Mouse (Mus musculus): ENCODE results near the gene Ppp1r12b. TPM values are rescaled to one million over a fixed set of nuclear protein-coding genes. Genes with fewer than 3 reads are reported as not detected.

The Ppp1r12b gene
- polyA plus RNA-seq, 1 experiment from 2014 or later = 5.0 TPM

GRCm38 (mm10) chr1:134752447-134752846, 203.3 kb downstream of the Ppp1r12b start:
- no peaks in the 10 kb centered on the region for H3K9me3 ChIP-seq
- 82% methylated on average over 5 of the region's 5 CpGs for WGBS
- H3K27me3 ChIP-seq (replicated peaks; ENCODE audit: low read depth, poor library complexity, severe bottlenecking) = 0 out of 2 replicates have a peak, but pooled peaks cover 4% of the 10 kb centered on the region
- H3K27ac ChIP-seq (replicated peaks) = peak overlapping the region; percentile 59; the same call in 1 of the 2 replicates
- DNase-seq (ENCODE audit: low spot score) = no peak
- H3K36me3 ChIP-seq (replicated peaks) = no peaks in the 10 kb centered on the region
- peaks cover 70% of the 10 kb centered on the region for H3K4me1 ChIP-seq
- H3K4me3 ChIP-seq = no peak overlapping the region

GRCm38 (mm10) chr1:134749889-134750288, 205.9 kb downstream of the Ppp1r12b start:
- no peaks in the 10 kb centered on the region for H3K9me3 ChIP-seq
- DNase-seq (ENCODE audit: low spot score) = no peak
- 90% methylated on average over 7 of the region's 7 CpGs for WGBS
- H3K4me3 ChIP-seq = no peak overlapping the region
- no peak overlapping the region for H3K27ac ChIP-seq (replicated peaks)
- H3K4me1 ChIP-seq = peaks cover 50% of the 10 kb centered on the region
- no peaks in the 10 kb centered on the region for H3K36me3 ChIP-seq (replicated peaks)
- H3K27me3 ChIP-seq (replicated peaks; ENCODE audit: low read depth, poor library complexity, severe bottlenecking) = peaks cover 14% of the 10 kb centered on the region

- H3K4me1 ChIP-seq = peaks cover 28% of the 10 kb centered on the region
- H3K9me3 ChIP-seq = no peaks in the 10 kb centered on the region
- peak overlapping the region; percentile 41 for H3K4me3 ChIP-seq
- H3K36me3 ChIP-seq (replicated peaks) = no peaks in the 10 kb centered on the region
- WGBS = 16% methylated on average over 23 of the region's 23 CpGs
- DNase-seq (ENCODE audit: low spot score) = peak; percentile 71
- H3K27ac ChIP-seq (replicated peaks) = no peak overlapping the region
- H3K27me3 ChIP-seq (replicated peaks; ENCODE audit: low read depth, poor library complexity, severe bottlenecking) = peaks cover 14% of the 10 kb centered on the region
Observed at GRCm38 (mm10) chr1:134747236-134748174, 208.2 kb downstream of the Ppp1r12b start.

GRCm38 (mm10) chr1:134745648-134746047, 210.1 kb downstream of the Ppp1r12b start:
- H3K27me3 ChIP-seq (replicated peaks; ENCODE audit: low read depth, poor library complexity, severe bottlenecking) = peaks cover 14% of the 10 kb centered on the region
- no peak overlapping the region for H3K4me3 ChIP-seq
- WGBS = 54% methylated on average over 6 of the region's 6 CpGs
- peak; percentile 48 for DNase-seq (ENCODE audit: low spot score)
- no peaks in the 10 kb centered on the region for H3K36me3 ChIP-seq (replicated peaks)
- H3K27ac ChIP-seq (replicated peaks) = no peak overlapping the region
- H3K9me3 ChIP-seq = no peaks in the 10 kb centered on the region
- peaks cover 17% of the 10 kb centered on the region for H3K4me1 ChIP-seq

- Histone ChIP-seq H3K9me3 (no peaks in the 10 kb centered on the region), H3K27me3 (replicated peaks; ENCODE audit: low read depth, poor library complexity, severe bottlenecking) (peaks cover 14% of the 10 kb centered on the region), H3K4me1 (no peaks in the 10 kb centered on the region), H3K4me3 (no peak overlapping the region), H3K27ac (replicated peaks) (no peak overlapping the region), H3K36me3 (replicated peaks) (no peaks in the 10 kb centered on the region)
- WGBS = 84% methylated on average over 7 of the region's 7 CpGs
- no peak for DNase-seq (ENCODE audit: low spot score)
Observed at GRCm38 (mm10) chr1:134741946-134742661, 213.6 kb downstream of the Ppp1r12b start.

GRCm38 (mm10) chr1:134741433-134741832, 214.3 kb downstream of the Ppp1r12b start:
- H3K9me3 ChIP-seq = no peaks in the 10 kb centered on the region
- 70% methylated on average over 6 of the region's 6 CpGs for WGBS
- peaks cover 10% of the 10 kb centered on the region for H3K27me3 ChIP-seq (replicated peaks; ENCODE audit: low read depth, poor library complexity, severe bottlenecking)
- H3K27ac ChIP-seq (replicated peaks) = no peak overlapping the region
- H3K4me1 ChIP-seq = no peaks in the 10 kb centered on the region
- no peak overlapping the region for H3K4me3 ChIP-seq
- H3K36me3 ChIP-seq (replicated peaks) = no peaks in the 10 kb centered on the region
- peak; percentile 50 for DNase-seq (ENCODE audit: low spot score)

GRCm38 (mm10) chr1:134737463-134737862, 218.3 kb downstream of the Ppp1r12b start:
- no peak for DNase-seq (ENCODE audit: low spot score)
- Histone ChIP-seq H3K36me3 (replicated peaks) (no peaks in the 10 kb centered on the region; the same call in 1 of the 2 replicates), H3K4me3 (no peak overlapping the region), H3K4me1 (peaks cover 7% of the 10 kb centered on the region), H3K27me3 (replicated peaks; ENCODE audit: low read depth, poor library complexity, severe bottlenecking) (peaks cover 11% of the 10 kb centered on the region), H3K27ac (replicated peaks) (0 out of 2 replicates have a peak overlapping the region, but pooled peaks have one; percentile 14), H3K9me3 (no peaks in the 10 kb centered on the region)
- 71% methylated on average over 9 of the region's 9 CpGs for WGBS

- H3K4me3 ChIP-seq = no peak overlapping the region
- H3K27ac ChIP-seq (replicated peaks) = no peak overlapping the region
- no peak for DNase-seq (ENCODE audit: low spot score)
- H3K9me3 ChIP-seq = no peaks in the 10 kb centered on the region
- peaks cover 7% of the 10 kb centered on the region for H3K27me3 ChIP-seq (replicated peaks; ENCODE audit: low read depth, poor library complexity, severe bottlenecking)
- no peaks in the 10 kb centered on the region; the same call in 1 of the 2 replicates for H3K36me3 ChIP-seq (replicated peaks)
- H3K4me1 ChIP-seq = peaks cover 10% of the 10 kb centered on the region
- 86% methylated on average over 5 of the region's 5 CpGs for WGBS
Observed at GRCm38 (mm10) chr1:134733659-134734058, 222.1 kb downstream of the Ppp1r12b start.

- no peak overlapping the region for H3K27ac ChIP-seq (replicated peaks)
- H3K36me3 ChIP-seq (replicated peaks) = no peaks in the 10 kb centered on the region
- H3K9me3 ChIP-seq = no peaks in the 10 kb centered on the region
- H3K4me1 ChIP-seq = peaks cover 3% of the 10 kb centered on the region; the same call in 1 of the 2 replicates
- 86% methylated on average over 8 of the region's 8 CpGs for WGBS
- H3K4me3 ChIP-seq = no peak overlapping the region
- DNase-seq (ENCODE audit: low spot score) = no peak
- no peaks in the 10 kb centered on the region for H3K27me3 ChIP-seq (replicated peaks; ENCODE audit: low read depth, poor library complexity, severe bottlenecking)
Observed at GRCm38 (mm10) chr1:134727256-134727655, 228.5 kb downstream of the Ppp1r12b start.

GRCm38 (mm10) chr1:134726480-134726879, 229.3 kb downstream of the Ppp1r12b start:
- Histone ChIP-seq H3K4me3 (no peak overlapping the region), H3K4me1 (peaks cover 3% of the 10 kb centered on the region; the same call in 1 of the 2 replicates), H3K9me3 (no peaks in the 10 kb centered on the region), H3K27ac (replicated peaks) (no peak overlapping the region; the same call in 1 of the 2 replicates), H3K27me3 (replicated peaks; ENCODE audit: low read depth, poor library complexity, severe bottlenecking) (no peaks in the 10 kb centered on the region), H3K36me3 (replicated peaks) (no peaks in the 10 kb centered on the region)
- WGBS = 87% methylated on average over 7 of the region's 7 CpGs
- no peak for DNase-seq (ENCODE audit: low spot score)

GRCm38 (mm10) chr1:134725276-134725675, 230.5 kb downstream of the Ppp1r12b start:
- Histone ChIP-seq H3K27ac (replicated peaks) (no peak overlapping the region), H3K36me3 (replicated peaks) (no peaks in the 10 kb centered on the region), H3K27me3 (replicated peaks; ENCODE audit: low read depth, poor library complexity, severe bottlenecking) (0 out of 2 replicates have a peak, but pooled peaks cover 5% of the 10 kb centered on the region), H3K4me3 (no peak overlapping the region), H3K9me3 (no peaks in the 10 kb centered on the region), H3K4me1 (peaks cover 3% of the 10 kb centered on the region; the same call in 1 of the 2 replicates)
- WGBS = 45% methylated on average over 5 of the region's 5 CpGs
- DNase-seq (ENCODE audit: low spot score) = no peak

- WGBS = 83% methylated on average over 7 of the region's 7 CpGs
- Histone ChIP-seq H3K4me1 (peaks cover 12% of the 10 kb centered on the region), H3K9me3 (no peaks in the 10 kb centered on the region)
Observed at GRCm38 (mm10) chr1:134722891-134723290, 232.9 kb downstream of the Ppp1r12b start.

More at GRCm38 (mm10) chr1:134722891-134723290, 232.9 kb downstream of the Ppp1r12b start:
- Histone ChIP-seq H3K36me3 (replicated peaks) (no peaks in the 10 kb centered on the region), H3K27ac (replicated peaks) (no peak overlapping the region), H3K27me3 (replicated peaks; ENCODE audit: low read depth, poor library complexity, severe bottlenecking) (0 out of 2 replicates have a peak, but pooled peaks cover 14% of the 10 kb centered on the region), H3K4me3 (no peak overlapping the region)
- DNase-seq (ENCODE audit: low spot score) = no peak
